Mouse (Mus musculus): Measurements from ENCODE around the gene Bik. TPM values are rescaled to one million over a fixed set of nuclear protein-coding genes. Genes with fewer than 3 reads are reported as not detected.

Bik gene
- total RNA-seq, 2 experiments from 2014 or later = 0.50 to 1.2 TPM

DNA sequence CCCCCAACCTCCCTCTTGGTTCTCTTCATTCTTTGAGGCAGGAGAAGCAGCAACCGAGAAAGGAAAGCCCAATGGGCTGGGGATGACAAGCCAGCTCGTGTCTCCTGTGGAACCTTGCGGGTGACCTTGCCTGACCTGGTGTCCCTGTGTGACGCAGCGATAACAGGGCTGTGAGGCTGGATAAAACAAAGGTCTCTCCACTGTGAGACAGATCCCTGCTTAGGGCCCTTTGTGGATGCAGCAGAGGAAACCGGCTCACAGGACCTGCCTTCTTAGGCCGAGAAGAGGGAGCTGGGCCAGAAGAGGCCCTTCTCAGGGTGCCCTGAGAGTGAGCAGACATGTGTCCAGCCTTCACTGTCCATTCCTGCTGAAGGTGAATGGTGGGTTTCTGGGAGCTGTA, 3.5 kb upstream of the Bik start:
- no peak overlapping the region for H3K4me3 ChIP-seq
- DNase-seq = no peak
- TF ChIP-seq CTCF (IDR thresholded peaks at IDR 0.05) = no peak
- intact Hi-C loops (cut with DNase I) = no loop called here
- no peak overlapping the region for H3K27ac ChIP-seq

DNA sequence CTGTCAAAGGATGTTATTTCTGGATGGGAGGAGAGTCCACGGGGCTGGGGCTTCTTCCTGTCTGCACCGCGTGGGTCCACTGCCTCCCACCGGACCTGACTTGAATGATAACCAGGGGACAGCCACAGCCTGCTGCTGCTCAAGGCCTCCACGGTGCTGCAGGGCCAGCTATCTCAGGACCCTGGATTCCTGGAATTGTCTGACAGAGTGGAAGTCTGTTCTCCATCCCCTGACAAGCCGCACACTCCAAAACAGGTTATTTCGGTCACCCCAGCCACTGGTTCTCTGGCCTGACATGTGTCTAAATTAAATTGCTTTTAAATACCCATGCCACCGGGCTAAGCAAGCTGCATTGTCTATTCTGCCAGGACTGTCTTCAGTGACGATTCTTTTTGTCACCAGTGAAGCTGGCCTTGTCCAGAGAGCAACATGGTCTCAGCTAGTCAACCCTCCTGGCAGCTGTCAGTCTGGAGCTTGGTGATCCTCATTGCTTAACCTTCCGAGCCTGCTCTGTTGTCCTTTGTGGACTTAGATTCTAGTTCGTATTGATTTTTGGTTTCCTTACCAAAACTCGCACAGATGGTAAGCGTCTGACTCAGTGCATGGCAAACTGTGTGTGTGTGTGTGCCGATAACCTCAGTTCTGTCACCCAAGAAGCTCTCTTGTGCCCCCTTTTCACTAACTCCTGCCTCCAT, 2.9 kb upstream of the Bik start:
- Histone ChIP-seq H3K27ac (no peak overlapping the region), H3K4me3 (no peak overlapping the region)
- intact Hi-C loops (cut with DNase I) = no loop called here
- no peak for TF ChIP-seq CTCF (IDR thresholded peaks at IDR 0.05)
- no peak for DNase-seq

DNA sequence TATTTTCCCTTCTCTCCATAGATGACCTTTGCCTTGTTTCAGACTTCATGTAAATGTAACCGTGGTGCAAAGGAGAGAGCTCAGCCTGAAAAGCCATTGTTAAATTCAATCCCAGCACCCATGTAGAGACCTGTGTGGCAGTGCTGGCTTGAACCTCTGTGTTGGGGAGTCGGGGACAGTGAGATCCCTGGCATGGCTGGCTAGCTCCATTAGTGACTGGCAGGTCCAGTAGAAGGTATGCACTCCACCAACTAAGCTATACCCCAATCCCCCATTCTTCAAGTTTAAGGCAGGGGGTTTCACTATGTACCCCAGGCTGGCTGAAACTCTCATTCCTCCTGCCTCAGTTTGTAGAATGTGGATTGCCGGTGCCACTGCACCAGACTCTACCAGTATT, 2.3 kb upstream of the Bik start:
- no peak for DNase-seq
- intact Hi-C loops (cut with DNase I) = no loop called here
- TF ChIP-seq CTCF (IDR thresholded peaks at IDR 0.05) = no peak
- H3K4me3 ChIP-seq = no peak overlapping the region
- H3K27ac ChIP-seq = no peak overlapping the region

DNA sequence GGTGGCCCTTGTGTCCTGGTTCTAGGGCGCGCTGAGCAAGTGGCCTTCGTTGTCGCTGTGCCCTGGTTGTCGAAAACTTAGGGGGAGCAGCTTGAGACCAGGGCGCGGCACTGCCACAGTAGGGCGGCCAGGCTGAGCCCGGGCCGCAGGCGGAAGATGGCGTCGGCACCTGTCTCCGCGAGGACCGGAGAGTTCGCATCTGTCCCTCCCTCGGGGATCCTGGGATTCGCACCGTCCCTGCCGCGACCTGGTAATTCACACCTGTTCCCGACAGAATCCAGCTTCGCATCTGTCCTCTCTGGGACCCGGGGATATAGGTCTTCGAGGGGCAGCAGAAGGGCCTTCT, 403 bp downstream of the Bik start:
- intact Hi-C loops (cut with DNase I) = no loop called here
- TF ChIP-seq CTCF (IDR thresholded peaks at IDR 0.05) = no peak
- no peak for DNase-seq
- H3K27ac ChIP-seq = peak overlapping the region; percentile 89
- H3K4me3 ChIP-seq = peak overlapping the region; percentile 92

DNA sequence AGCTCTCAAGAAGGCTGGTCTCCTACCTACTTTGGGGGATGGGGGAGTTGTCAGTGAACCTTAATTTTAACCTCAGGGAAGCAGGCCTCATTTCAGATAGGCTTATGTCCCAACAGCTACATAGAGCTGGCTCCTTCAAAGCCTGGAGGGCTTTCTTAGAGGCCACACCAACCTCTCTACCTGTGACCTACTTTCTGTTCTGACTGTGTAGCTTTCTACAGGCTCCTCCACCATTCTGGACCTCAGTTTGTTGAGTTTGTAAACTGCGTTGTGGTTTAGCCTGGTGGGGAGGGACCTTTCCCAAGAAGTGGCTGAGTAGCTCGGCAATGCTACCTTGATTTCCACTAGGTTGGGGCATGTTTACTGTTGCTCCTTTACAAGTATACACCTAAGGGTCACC, 1.1 kb downstream of the Bik start:
- intact Hi-C loops (cut with DNase I) = no loop called here
- peak overlapping the region; percentile 92 for H3K4me3 ChIP-seq
- TF ChIP-seq CTCF (IDR thresholded peaks at IDR 0.05) = no peak
- H3K27ac ChIP-seq = peak overlapping the region; percentile 89
- no peak for DNase-seq

DNA sequence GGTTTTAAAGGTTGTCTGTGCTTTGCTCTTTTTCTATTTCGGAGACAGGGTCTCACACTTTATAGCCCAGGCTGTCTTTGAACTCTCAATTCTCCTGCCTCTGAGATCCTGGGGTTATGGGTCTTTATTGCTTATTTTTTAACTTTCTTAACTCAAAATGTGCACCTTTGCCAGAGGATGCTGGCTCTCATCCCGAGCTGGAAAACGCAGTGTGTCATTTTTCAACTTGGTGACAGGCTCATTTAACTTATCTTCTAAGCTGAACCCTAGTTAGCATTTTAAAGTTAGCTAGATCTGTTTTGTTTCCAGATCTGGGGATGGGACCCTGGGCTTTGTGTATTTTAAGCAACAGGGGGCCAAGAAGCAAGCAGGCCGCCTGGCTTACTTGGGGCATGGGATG, 2.2 kb downstream of the Bik start:
- H3K27ac ChIP-seq = peak overlapping the region; percentile 89
- no peak for DNase-seq
- H3K4me3 ChIP-seq = peak overlapping the region; percentile 92
- intact Hi-C loops (cut with DNase I) = no loop called here
- no peak for TF ChIP-seq CTCF (IDR thresholded peaks at IDR 0.05)

DNA sequence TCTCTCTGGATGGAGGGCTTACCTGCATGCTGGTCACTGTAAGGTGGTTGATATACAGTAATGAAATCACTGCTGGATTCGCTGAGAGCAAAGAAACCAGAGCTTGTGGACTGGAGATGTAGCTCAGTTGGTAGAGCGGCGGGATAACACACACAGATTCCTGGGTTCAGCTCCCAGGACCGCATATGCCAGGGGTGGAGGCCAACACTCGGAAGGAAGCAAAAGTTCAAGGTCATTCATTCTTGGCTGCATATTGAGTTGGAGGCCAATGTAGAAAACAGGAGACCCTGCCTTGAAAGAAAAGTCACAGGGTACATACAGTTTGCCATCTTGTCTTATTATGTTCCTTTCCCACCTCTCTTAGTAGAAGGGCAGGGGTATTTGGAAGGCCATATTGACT, 3.1 kb downstream of the Bik start:
- no peak for DNase-seq
- Histone ChIP-seq H3K27ac (peak overlapping the region; percentile 89), H3K4me3 (peak overlapping the region; percentile 92)
- intact Hi-C loops (cut with DNase I) = no loop called here
- TF ChIP-seq CTCF (IDR thresholded peaks at IDR 0.05) = no peak

DNA sequence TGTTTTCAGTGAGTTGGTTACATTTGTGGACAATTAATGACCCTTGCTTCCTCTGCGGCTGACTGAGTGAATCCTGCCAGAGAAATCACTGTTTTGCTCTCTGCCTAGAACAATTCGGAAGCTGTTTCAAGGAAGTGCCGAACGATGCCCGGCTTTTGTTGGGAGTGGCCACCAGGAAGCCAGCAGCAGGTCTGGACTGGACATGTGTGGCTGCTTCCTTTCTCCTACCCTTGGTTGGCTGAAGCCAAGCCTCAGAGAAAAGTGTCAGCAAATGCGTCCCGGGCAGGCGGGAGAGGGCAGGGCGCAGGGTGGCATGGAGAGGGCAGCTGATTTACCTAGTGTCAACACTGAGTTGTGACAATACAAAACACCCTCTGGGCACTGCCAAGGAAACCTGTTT, 3.6 kb downstream of the Bik start:
- peak overlapping the region; percentile 92 for H3K4me3 ChIP-seq
- peak; percentile 39 for DNase-seq
- no peak for TF ChIP-seq CTCF (IDR thresholded peaks at IDR 0.05)
- H3K27ac ChIP-seq = peak overlapping the region; percentile 89
- intact Hi-C loops (cut with DNase I) = no loop called here

DNA sequence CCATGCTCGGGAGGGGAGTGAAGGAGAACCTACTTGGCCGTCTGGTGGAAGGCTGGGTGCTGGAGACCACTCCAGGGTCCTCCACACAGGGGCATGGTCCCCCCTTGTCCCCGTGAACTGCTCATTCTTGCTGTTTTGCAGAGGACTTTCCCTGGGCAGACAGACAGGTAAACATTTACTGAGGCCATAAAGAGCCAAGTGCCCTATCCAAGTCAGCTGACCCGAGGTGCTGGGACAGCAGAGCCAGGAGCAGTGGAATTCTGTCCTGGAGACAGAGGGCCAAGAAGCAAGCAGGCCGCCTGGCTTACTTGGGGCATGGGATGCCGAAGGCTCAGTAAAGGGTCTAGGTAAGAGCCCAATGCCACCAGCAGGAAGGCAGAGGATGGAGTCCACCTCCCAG, 4.0 kb downstream of the Bik start:
- intact Hi-C loops (cut with DNase I) = no loop called here
- TF ChIP-seq CTCF (IDR thresholded peaks at IDR 0.05) = no peak
- Histone ChIP-seq H3K27ac (peak overlapping the region; percentile 89), H3K4me3 (peak overlapping the region; percentile 92)
- DNase-seq = peak; percentile 54

DNA sequence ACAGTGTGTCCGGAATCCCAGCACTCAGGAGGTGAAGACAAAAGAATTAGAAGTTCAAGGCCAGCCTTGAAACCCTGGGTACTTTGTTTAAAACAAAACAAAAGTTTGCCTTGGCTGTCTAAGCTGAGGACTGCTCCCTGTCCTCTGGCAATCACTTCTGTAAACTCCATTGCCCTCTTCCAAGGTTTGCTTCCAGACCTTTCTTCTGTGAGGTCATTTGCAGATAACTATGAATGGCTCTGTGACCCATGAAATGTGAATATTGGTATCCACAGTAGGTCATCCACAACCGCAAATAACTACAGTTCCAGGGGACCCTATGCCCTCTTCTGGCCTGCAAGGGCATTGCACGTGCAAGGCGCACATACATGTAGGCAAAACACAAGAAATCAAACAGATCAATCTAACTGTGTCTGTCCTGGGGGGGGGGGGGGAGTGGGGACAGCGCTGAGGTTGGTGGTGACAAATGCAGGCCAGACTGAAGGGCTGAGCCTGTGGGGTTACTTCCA, 5.4 kb downstream of the Bik start:
- TF ChIP-seq CTCF (IDR thresholded peaks at IDR 0.05) = peak; percentile 30; the same call in 1 of the 2 replicates
- Histone ChIP-seq H3K4me3 (no peak overlapping the region), H3K27ac (no peak overlapping the region; the same call in 1 of the 2 replicates)
- intact Hi-C loops (cut with DNase I) = no loop called here
- DNase-seq = no peak

DNA sequence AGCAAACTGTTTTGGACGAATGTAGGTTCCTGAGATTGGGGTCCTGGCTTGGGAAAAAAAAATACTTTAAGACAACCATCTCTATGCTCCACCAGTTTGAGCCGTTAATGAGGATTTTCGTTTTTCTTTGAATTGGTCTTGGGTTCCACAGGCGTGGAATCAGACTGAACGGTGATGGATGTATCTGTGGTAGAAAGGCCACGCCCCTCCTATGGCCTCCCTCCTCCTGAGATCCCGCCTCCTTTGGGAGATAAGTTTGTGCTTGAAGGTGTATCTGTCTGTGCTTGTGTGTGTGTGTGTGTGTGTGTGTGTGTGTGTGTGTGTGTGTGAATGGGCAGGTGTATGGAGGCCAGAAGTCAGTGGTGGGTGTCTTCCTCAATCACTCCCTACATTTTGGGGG, 5.9 kb downstream of the Bik start:
- H3K27ac ChIP-seq = no peak overlapping the region
- intact Hi-C loops (cut with DNase I) = no loop called here

DNA sequence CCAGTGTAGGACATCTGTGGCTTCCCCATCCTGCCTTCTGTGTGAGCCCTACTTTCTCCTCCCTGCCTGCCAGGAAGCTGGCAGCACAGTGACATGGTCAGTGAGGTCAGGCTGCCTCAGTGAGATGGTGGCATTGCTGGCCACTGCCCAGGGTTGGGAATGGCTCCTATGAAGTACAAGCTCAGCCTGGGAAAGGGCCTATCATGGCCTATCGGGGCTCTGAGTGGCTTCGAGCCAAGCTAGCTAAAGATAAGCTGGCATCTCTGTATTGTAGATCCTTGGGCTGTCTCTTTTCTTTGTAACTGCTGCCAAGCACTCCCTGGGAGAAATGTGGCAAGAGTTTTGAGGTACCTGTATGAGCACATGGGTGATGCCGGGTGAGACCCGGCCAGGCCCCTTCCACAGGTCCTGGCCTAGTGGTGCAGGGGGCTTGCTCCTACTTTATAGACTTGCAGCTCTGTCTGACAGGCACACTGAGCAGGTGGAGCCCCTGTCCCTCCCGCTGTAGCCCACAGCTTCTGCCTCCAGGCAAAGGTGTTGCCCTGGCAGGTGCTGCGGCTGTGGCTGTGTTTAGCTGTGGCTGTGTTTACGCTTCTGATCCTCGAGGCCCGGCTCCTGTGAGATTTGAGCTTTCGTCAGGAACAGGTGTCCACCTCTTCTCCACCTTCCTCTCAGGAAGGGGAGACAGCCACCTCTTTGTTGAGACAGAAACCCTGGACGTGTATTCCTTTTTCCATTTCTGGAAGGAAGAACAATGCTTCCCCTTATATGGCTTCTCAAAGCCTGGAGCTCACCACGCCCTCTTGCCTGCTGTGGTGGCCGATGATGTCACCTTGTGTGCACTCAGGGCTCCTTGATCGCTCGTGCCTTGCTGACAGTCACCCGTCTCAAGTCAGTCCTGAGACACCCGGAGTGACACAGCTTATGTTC, 8.6 kb downstream of the Bik start:
- H3K27ac ChIP-seq = peak overlapping the region; percentile 74
- 0 out of 2 replicates have a peak overlapping the region, but pooled peaks have one; percentile 7 for H3K4me3 ChIP-seq
- intact Hi-C loops (cut with DNase I) = no loop called here
- DNase-seq = no peak
- no peak for TF ChIP-seq CTCF (IDR thresholded peaks at IDR 0.05)

More for the DNA sequence above, 5.9 kb downstream of the Bik start:
- no peak for DNase-seq
- TF ChIP-seq CTCF (IDR thresholded peaks at IDR 0.05) = no peak
- H3K4me3 ChIP-seq = no peak overlapping the region

DNA sequence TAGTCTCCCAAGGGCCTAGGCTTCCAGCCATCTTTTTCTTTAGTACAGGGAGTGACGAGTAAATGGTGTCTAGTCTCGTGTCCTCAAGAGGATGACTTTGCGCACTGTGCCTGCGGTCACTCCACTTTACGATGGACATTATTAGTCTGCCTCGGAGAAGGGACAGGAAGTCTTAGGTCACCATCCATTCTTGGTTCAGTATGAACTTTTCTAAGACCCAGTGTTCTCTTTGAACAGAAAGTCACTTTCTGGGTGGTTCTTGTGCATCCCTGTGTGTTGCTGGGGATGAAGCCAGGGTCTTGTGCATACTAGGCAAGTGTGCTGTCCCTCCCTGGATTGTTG, 9.2 kb downstream of the Bik start:
- TF ChIP-seq CTCF (IDR thresholded peaks at IDR 0.05) = no peak

More for the DNA sequence above, 9.2 kb downstream of the Bik start:
- DNase-seq = no peak
- intact Hi-C loops (cut with DNase I) = no loop called here
- peak overlapping the region; percentile 62 for H3K27ac ChIP-seq
- 0 out of 2 replicates have a peak overlapping the region, but pooled peaks have one; percentile 7 for H3K4me3 ChIP-seq

All from gastrocnemius, adult 2 months (tissue).